Comparison of ENCODE assay signal across 23 mouse cellular contexts in genomic region chr19:21493807-21494521, GRCm38 (mm10). TPM values are rescaled to one million over a fixed set of nuclear protein-coding genes. Genes with fewer than 3 reads are reported as not detected.
DNase-seq lines count a peak whose midpoint lies in the region; ATAC-seq and TF ChIP-seq lines count a peak whose summit lies in the region.
"Had no signal": no experiment of that assay in that cellular context is flagged by ENCODE, and none has a peak within 500 bp of the region (broad histone marks: within the 10 kb centered on the region; RNA-seq: fewer than 3 reads in every experiment).

No protein-coding gene starts in this region.

- no peak overlapping the region for H3K27ac ChIP-seq in intestine, embryonic 15.5 days
- peak overlapping the region; percentile 91 for H3K27ac ChIP-seq in small intestine, adult 2 months (ENCODE audit: insufficient read depth, low read depth, low read length)
- H3K27ac ChIP-seq: embryonic facial prominence, embryonic 12.5 days; embryonic facial prominence, embryonic 15.5 days; heart, adult 2 months; heart, embryonic 10.5 days; heart, embryonic 13.5 days; hindbrain, embryonic 12.5 days; hindbrain, embryonic 15.5 days had no signal

- no peaks in the 10 kb centered on the region for H3K4me1 ChIP-seq in intestine, embryonic 15.5 days (replicated peaks)
- peaks cover 17% of the 10 kb centered on the region; the same call in 1 of the 2 replicates for H3K4me1 ChIP-seq in small intestine, adult 2 months (ENCODE audit: control insufficient read depth, insufficient read depth, insufficient read length, low read length)
- H3K4me1 ChIP-seq: embryonic facial prominence, embryonic 12.5 days; embryonic facial prominence, embryonic 15.5 days; heart, embryonic 10.5 days; heart, embryonic 13.5 days; hindbrain, embryonic 12.5 days; hindbrain, embryonic 15.5 days had no signal

- 51% methylated on average over 10 of the region's 10 CpGs for WGBS in intestine, embryonic 15.5 days
- 27% methylated on average over 10 of the region's 10 CpGs for WGBS in small intestine, adult 2 months

- TF ChIP-seq CTCF in small intestine, adult 2 months (IDR thresholded peaks at IDR 0.05; ENCODE audit: extremely low read depth, insufficient read length, insufficient replicate concordance, low read depth, low read length): no peak

- no peaks in the 10 kb centered on the region for H3K27me3 ChIP-seq in intestine, embryonic 15.5 days (replicated peaks)
- H3K27me3 ChIP-seq in small intestine, adult 2 months (ENCODE audit: control insufficient read depth, insufficient read depth, low read length): no peaks in the 10 kb centered on the region
- H3K27me3 ChIP-seq: embryonic facial prominence, embryonic 12.5 days; embryonic facial prominence, embryonic 15.5 days; heart, embryonic 13.5 days; hindbrain, embryonic 12.5 days; hindbrain, embryonic 15.5 days had no signal

- H3K36me3 ChIP-seq in intestine, embryonic 15.5 days: no peaks in the 10 kb centered on the region
- H3K36me3 ChIP-seq in small intestine, adult 2 months (ENCODE audit: control insufficient read depth, insufficient read depth, low read length): no peaks in the 10 kb centered on the region
- H3K36me3 ChIP-seq: embryonic facial prominence, embryonic 12.5 days; embryonic facial prominence, embryonic 15.5 days; heart, embryonic 10.5 days; heart, embryonic 13.5 days; hindbrain, embryonic 12.5 days; hindbrain, embryonic 15.5 days had no signal

- no peak overlapping the region for H3K9ac ChIP-seq in intestine, embryonic 15.5 days
- H3K9ac ChIP-seq: embryonic facial prominence, embryonic 12.5 days; embryonic facial prominence, embryonic 15.5 days; forebrain, postnatal 0 days; heart, embryonic 13.5 days; hindbrain, embryonic 12.5 days; hindbrain, embryonic 15.5 days had no signal

- no peaks in the 10 kb centered on the region for H3K9me3 ChIP-seq in intestine, embryonic 15.5 days
- H3K9me3 ChIP-seq: embryonic facial prominence, embryonic 12.5 days; embryonic facial prominence, embryonic 15.5 days; heart, embryonic 10.5 days; heart, embryonic 13.5 days; hindbrain, embryonic 12.5 days; hindbrain, embryonic 15.5 days had no signal

- H3K4me2 ChIP-seq in intestine, embryonic 15.5 days (replicated peaks): no peak overlapping the region
- H3K4me2 ChIP-seq: embryonic facial prominence, embryonic 12.5 days; embryonic facial prominence, embryonic 15.5 days; heart, embryonic 13.5 days; hindbrain, embryonic 12.5 days; hindbrain, embryonic 15.5 days had no signal

- TF ChIP-seq POLR2A in small intestine, adult 2 months (IDR thresholded peaks at IDR 0.05; ENCODE audit: low read depth, low read length): no peak

- H3K4me3 ChIP-seq in intestine, embryonic 15.5 days (replicated peaks): no peak overlapping the region
- no peak overlapping the region for H3K4me3 ChIP-seq in small intestine, adult 2 months (ENCODE audit: low read depth, low read length)
- H3K4me3 ChIP-seq: embryonic facial prominence, embryonic 12.5 days; embryonic facial prominence, embryonic 15.5 days; heart, adult 2 months; heart, embryonic 10.5 days; heart, embryonic 13.5 days; hindbrain, embryonic 12.5 days; hindbrain, embryonic 15.5 days had no signal

- peak; percentile 7 for DNase-seq in ovary, adult 18-20 months (ENCODE audit: low spot score)
- no peak for DNase-seq in ovary, postnatal 36 days (ENCODE audit: low spot score)
- no peak for DNase-seq in kidney, postnatal 14 days
- DNase-seq: adrenal gland, postnatal 10 days; adrenal gland, postnatal 36 days; cerebellum, adult 18-20 months; cerebellum, adult 9-10 months; cerebellum, postnatal 14 days; forebrain, postnatal 0 days; gastrocnemius, postnatal 25 days; heart, adult 2 months had no signal

- peak; percentile 90 for ATAC-seq in intestine, embryonic 15.5 days
- no peak for ATAC-seq in megakaryocyte progenitor cell, adult 5-6 weeks (replicated peaks; ENCODE audit: poor library complexity)
- ATAC-seq: forebrain, embryonic 14.5 days; forebrain, postnatal 0 days; Patski had no signal

RNA-seq across cellular contexts. Expression of gene Gda, which starts 20.7 kb away (rescaled TPM):
- polyA plus RNA-seq in intestine, embryonic 15.5 days (2015; fragmentation: Nextera tagmentation; extraction: Ambion mirVana): 9.1 and 9.5 TPM in 2 replicates
- 57.5 and 122 TPM in 2 replicates for polyA plus RNA-seq in small intestine, adult 2 months (2012; rRNA removed)
- total RNA-seq in megakaryocyte progenitor cell, adult 5-6 weeks (2015): 72.8 and 84.6 TPM in 2 replicates
- 96.6 and 99.5 TPM in 2 replicates for total RNA-seq in megakaryocyte progenitor cell, adult 5-6 weeks (2017)
- polyA plus RNA-seq: forebrain, embryonic 11.5 days had no signal
